Comparison of ENCODE assay signal across 9 mouse cellular contexts in the genomic region with DNA sequence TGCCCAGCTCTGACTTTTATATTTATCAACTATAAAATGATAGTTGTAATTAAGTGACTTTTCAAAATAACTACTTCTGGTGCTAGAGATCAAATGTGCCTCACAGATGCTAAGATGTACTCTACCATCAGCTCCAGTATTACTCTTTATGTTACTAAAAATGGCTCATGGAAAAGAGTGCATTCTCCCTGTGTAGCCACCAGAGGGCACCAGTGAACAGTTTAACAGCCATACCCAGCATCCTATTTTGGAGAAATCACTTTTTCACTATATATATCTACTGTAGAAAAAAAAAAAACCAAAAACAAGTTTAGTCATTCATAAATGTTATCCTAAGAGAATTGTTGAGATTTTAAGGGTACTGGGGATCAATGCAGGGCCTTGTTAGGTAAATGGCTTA. TPM values are rescaled to one million over a fixed set of nuclear protein-coding genes. Genes with fewer than 3 reads are reported as not detected.
DNase-seq lines count a peak whose midpoint lies in the region; ATAC-seq and TF ChIP-seq lines count a peak whose summit lies in the region.
"Had no signal": no experiment of that assay in that cellular context is flagged by ENCODE, and none has a peak within 500 bp of the region (broad histone marks: within the 10 kb centered on the region; RNA-seq: fewer than 3 reads in every experiment).

No protein-coding gene starts in this region.

- H3K79me2 ChIP-seq in liver, adult 2 months (ENCODE audit: control insufficient read depth, insufficient read depth, low read length): peaks cover 3% of the 10 kb centered on the region; the same call in 1 of the 2 replicates

- DNase-seq in adrenal gland, postnatal 14 days: peak; percentile 66
- DNase-seq in adrenal gland, adult 8-10 months: no peak
- DNase-seq in liver, adult 2 months (ENCODE audit: extremely low read depth, low read depth, low spot score): peak; percentile 24
- peak; percentile 49 to 58 for DNase-seq in cerebellum, adult 2 months
- DNase-seq in heart, postnatal 36 days: peak; percentile 37 to 57
- peak; percentile 60 for DNase-seq in lung, postnatal 10 days
- peak; percentile 76 for DNase-seq in testis, postnatal 10 days (ENCODE audit: low spot score)

- no peak for TF ChIP-seq POLR2A in liver, adult 2 months (IDR thresholded peaks at IDR 0.05; ENCODE audit: extremely low read depth, insufficient read depth, low read length)
- no peak for TF ChIP-seq POLR2A in cerebellum, adult 2 months (IDR thresholded peaks at IDR 0.05; ENCODE audit: borderline replicate concordance, insufficient read depth, low read length)

- H3K4me2 ChIP-seq in liver, embryonic 12.5 days: no peak overlapping the region
- H3K4me2 ChIP-seq: heart, embryonic 15.5 days had no signal

- intact Hi-C loops in heart, postnatal 36 days (cut with DNase I): loop anchor here (10.0 kb wide), 1 partner anchor 206 kb away; no protein-coding TSS in a partner anchor

- no peak overlapping the region for H3K4me3 ChIP-seq in liver, adult 2 months (ENCODE audit: insufficient read depth, low read depth, low read length)
- H3K4me3 ChIP-seq in liver, embryonic 12.5 days: no peak overlapping the region
- H3K4me3 ChIP-seq in cerebellum, adult 2 months (replicated peaks; ENCODE audit: insufficient read depth, low read depth, low read length): no peak overlapping the region
- H3K4me3 ChIP-seq: heart, embryonic 15.5 days had no signal

- no peak overlapping the region for H3K27ac ChIP-seq in liver, adult 2 months (replicated peaks; ENCODE audit: insufficient read depth, low read depth, low read length)
- H3K27ac ChIP-seq in liver, embryonic 12.5 days: no peak overlapping the region
- no peak overlapping the region for H3K27ac ChIP-seq in cerebellum, adult 2 months (ENCODE audit: insufficient read depth, low read length)
- H3K27ac ChIP-seq: heart, embryonic 15.5 days had no signal

- H3K27me3 ChIP-seq in liver, adult 2 months (ENCODE audit: control insufficient read depth, insufficient read depth, low read length): no peaks in the 10 kb centered on the region
- no peaks in the 10 kb centered on the region for H3K27me3 ChIP-seq in liver, embryonic 12.5 days (replicated peaks)
- no peaks in the 10 kb centered on the region for H3K27me3 ChIP-seq in cerebellum, adult 2 months (ENCODE audit: control insufficient read depth, insufficient read depth, low read length)
- H3K27me3 ChIP-seq: heart, embryonic 15.5 days had no signal

- peak; percentile 70 for TF ChIP-seq CTCF in liver, adult 2 months (IDR thresholded peaks at IDR 0.05; ENCODE audit: low read depth, low read length)
- peak; percentile 56; the same call in 1 of the 2 replicates for TF ChIP-seq CTCF in cerebellum, adult 2 months (IDR thresholded peaks at IDR 0.05; ENCODE audit: borderline replicate concordance, insufficient read depth, low read depth, low read length)

- H3K4me1 ChIP-seq in liver, adult 2 months (ENCODE audit: control insufficient read depth, insufficient read depth, low read length): peaks cover 4% of the 10 kb centered on the region; the same call in 1 of the 2 replicates
- peaks cover 27% of the 10 kb centered on the region for H3K4me1 ChIP-seq in liver, embryonic 12.5 days
- H3K4me1 ChIP-seq in cerebellum, adult 2 months (ENCODE audit: control insufficient read depth, insufficient read depth, low read length): no peaks in the 10 kb centered on the region; the same call in 1 of the 2 replicates

- H3K9ac ChIP-seq in liver, adult 2 months (ENCODE audit: low read depth, low read length): no peak overlapping the region
- H3K9ac ChIP-seq in liver, embryonic 12.5 days: no peak overlapping the region
- H3K9ac ChIP-seq: heart, embryonic 15.5 days had no signal

- no peaks in the 10 kb centered on the region for H3K36me3 ChIP-seq in liver, adult 2 months (ENCODE audit: control insufficient read depth, insufficient read depth, low read length)
- H3K36me3 ChIP-seq in liver, embryonic 12.5 days: peaks cover 4% of the 10 kb centered on the region; the same call in 1 of the 2 replicates
- H3K36me3 ChIP-seq: heart, embryonic 15.5 days had no signal

- H3K9me3 ChIP-seq in liver, embryonic 12.5 days (replicated peaks): no peaks in the 10 kb centered on the region
- H3K9me3 ChIP-seq: heart, embryonic 15.5 days had no signal

- ATAC-seq in liver, embryonic 12.5 days: no peak

RNA-seq across cellular contexts. Expression of a gene that starts 2.7 kb away (rescaled TPM):
- 13.1 TPM in 2 replicates for total RNA-seq in adrenal gland, postnatal 14 days (2021)
- total RNA-seq in adrenal gland, adult 8-10 months (2022): 10 to 100 TPM; 13.9 to 18.5 (median 17.4) TPM
- 7.3 and 8.4 TPM in 2 replicates for total RNA-seq in liver, adult 2 months (2014; rRNA removed)
- 3.6 and 4.7 TPM in 2 replicates for polyA plus RNA-seq in liver, adult 2 months (2012; rRNA removed)
- 6.5 and 7.6 TPM in 2 replicates for polyA plus RNA-seq in liver, embryonic 12.5 days (2016; fragmentation: Nextera tagmentation; extraction: Ambion mirVana)
- polyA plus RNA-seq in cerebellum, adult 2 months (2012; rRNA removed): 25.7 and 28.7 TPM in 2 replicates
- total RNA-seq in heart, postnatal 36 days (2021): 10 to 100 TPM; 10.8 to 11.5 TPM
